ENCODE assay signal across 8 mouse cellular contexts in genomic region chr15:36716686-36717038, GRCm38 (mm10).
DNase-seq lines count a peak whose midpoint lies in the region; ATAC-seq and TF ChIP-seq lines count a peak whose summit lies in the region.

No protein-coding gene starts in this region.

- DNase-seq in heart, adult 8-10 months (ENCODE audit: low spot score) = no peak
- no peak for DNase-seq in G1E (ENCODE audit: low spot score)
- DNase-seq in forebrain, postnatal 0 days = no peak
- DNase-seq in midbrain, embryonic 10.5 days (ENCODE audit: low spot score) = no peak
- no peak for DNase-seq in right cerebral cortex, postnatal 10 days (ENCODE audit: low spot score in 2 of 2)
- no peak for DNase-seq in Muller cell, postnatal 12 days (ENCODE audit: inconsistent ontology term)
- no peak for DNase-seq in gastrocnemius, adult 18-20 months (ENCODE audit: low spot score)

- ATAC-seq in heart, embryonic 15.5 days (replicated peaks; ENCODE audit: insufficient number of reproducible peaks, insufficient read depth, low FRiP score, low read depth) = peak; percentile 33; the same call in 1 of the 2 replicates
- no peak for ATAC-seq in G1E (ENCODE audit: extremely low read depth, insufficient number of reproducible peaks, low FRiP score, poor library complexity, severe bottlenecking)
- no peak for ATAC-seq in forebrain, postnatal 0 days

- H3K27me3 ChIP-seq in heart, embryonic 15.5 days = no peaks in the 10 kb centered on the region
- no peaks in the 10 kb centered on the region for H3K27me3 ChIP-seq in G1E (ENCODE audit: insufficient read depth, low read length)
- H3K27me3 ChIP-seq in forebrain, postnatal 0 days (ENCODE audit: insufficient read depth, low read length) = no peaks in the 10 kb centered on the region
- H3K27me3 ChIP-seq in midbrain, embryonic 10.5 days (ENCODE audit: low read depth, poor library complexity, severe bottlenecking) = no peaks in the 10 kb centered on the region

- peak overlapping the region; percentile 59; the same call in 1 of the 2 replicates for H3K4me2 ChIP-seq in heart, embryonic 15.5 days
- H3K4me2 ChIP-seq in forebrain, postnatal 0 days (ENCODE audit: low read depth) = peak overlapping the region; percentile 40; the same call in 1 of the 2 replicates

- H3K9me3 ChIP-seq in heart, embryonic 15.5 days (replicated peaks) = no peaks in the 10 kb centered on the region
- no peaks in the 10 kb centered on the region for H3K9me3 ChIP-seq in G1E (replicated peaks)
- no peaks in the 10 kb centered on the region for H3K9me3 ChIP-seq in forebrain, postnatal 0 days (ENCODE audit: low read length)
- H3K9me3 ChIP-seq in midbrain, embryonic 10.5 days (replicated peaks) = no peaks in the 10 kb centered on the region

- no peak overlapping the region for H3K4me3 ChIP-seq in heart, embryonic 15.5 days
- peak overlapping the region; percentile 52; the same call in 1 of the 2 replicates for H3K4me3 ChIP-seq in G1E (ENCODE audit: low read depth, low read length)
- no peak overlapping the region for H3K4me3 ChIP-seq in forebrain, postnatal 0 days (ENCODE audit: low read depth, low read length)
- 0 out of 2 replicates have a peak overlapping the region, but pooled peaks have one; percentile 37 for H3K4me3 ChIP-seq in midbrain, embryonic 10.5 days

- peaks cover 8% of the 10 kb centered on the region for H3K4me1 ChIP-seq in heart, embryonic 15.5 days (replicated peaks)
- H3K4me1 ChIP-seq in G1E (ENCODE audit: insufficient read depth, low read depth, low read length) = peaks cover 59% of the 10 kb centered on the region
- H3K4me1 ChIP-seq in forebrain, postnatal 0 days (ENCODE audit: insufficient read depth) = peaks cover 8% of the 10 kb centered on the region; the same call in 1 of the 2 replicates
- peaks cover 14% of the 10 kb centered on the region for H3K4me1 ChIP-seq in midbrain, embryonic 10.5 days

- no peaks in the 10 kb centered on the region for H3K36me3 ChIP-seq in heart, embryonic 15.5 days
- H3K36me3 ChIP-seq in G1E (replicated peaks) = no peaks in the 10 kb centered on the region
- no peaks in the 10 kb centered on the region for H3K36me3 ChIP-seq in forebrain, postnatal 0 days (ENCODE audit: insufficient read depth)
- no peaks in the 10 kb centered on the region for H3K36me3 ChIP-seq in midbrain, embryonic 10.5 days

- H3K9ac ChIP-seq in heart, embryonic 15.5 days = peak overlapping the region; percentile 43; the same call in 1 of the 2 replicates
- peak overlapping the region; percentile 45 for H3K9ac ChIP-seq in forebrain, postnatal 0 days

- peak overlapping the region; percentile 70 for H3K27ac ChIP-seq in heart, embryonic 15.5 days
- H3K27ac ChIP-seq in forebrain, postnatal 0 days (ENCODE audit: low read depth, low read length) = peak overlapping the region; percentile 35; the same call in 1 of the 2 replicates
- peak overlapping the region; percentile 78 for H3K27ac ChIP-seq in midbrain, embryonic 10.5 days (replicated peaks)

- no peak for TF ChIP-seq CTCF in G1E (IDR thresholded peaks at IDR 0.05; ENCODE audit: low read depth, low read length)
- TF ChIP-seq CTCF in forebrain, postnatal 0 days (IDR thresholded peaks at IDR 0.05; ENCODE audit: low read depth) = no peak

Comparison
In these comparisons a context has a peak if more than half of its experiments do, and no peak if none do; other contexts are left out.
1. H3K4me3 ChIP-seq: peak in G1E (single experiment) and midbrain, embryonic 10.5 days (single experiment); none in heart, embryonic 15.5 days (single experiment) and forebrain, postnatal 0 days (single experiment).
2. Peak in every context shown above with its lines, with median percentiles within 50 percentile points of each other: H3K27ac ChIP-seq.